Mouse (Mus musculus) midbrain, embryonic 11.5 days (tissue): ENCODE data around the gene Agap1. TPM values are rescaled to one million over a fixed set of nuclear protein-coding genes. Genes with fewer than 3 reads are reported as not detected.

ENCODE experiments used
- ATAC-seq: fragments of 200-750 bp; cut with Nextera tagmentation; 2 replicates; pipeline ENCODE4 v1.8.0; 2017; ENCODE audit warnings: moderate TSS enrichment, moderate library complexity; ENCODE audit not compliant: low FRiP score
- DNase-seq: peaks from one replicate; pipeline ENCODE4 v3.0.0; 2015; ENCODE audit warnings: low spot score; ENCODE audit errors: missing footprints
- H3K27ac ChIP-seq: fragments of 300-500 bp; sonication (generic); 2 replicates; pipeline ENCODE4 v1.5.1; 2014; ENCODE audit warnings: low read depth, low read length
- H3K27me3 ChIP-seq: fragments of 300-500 bp; sonication (generic); 2 replicates; pipeline ENCODE4 v1.6.1; 2014; ENCODE audit warnings: mild to moderate bottlenecking, low read length, moderate library complexity, mixed read lengths; ENCODE audit not compliant: control insufficient read depth, insufficient read depth
- H3K36me3 ChIP-seq: fragments of 300-500 bp; sonication (generic); 2 replicates; pipeline ENCODE4 v1.6.1; 2014; ENCODE audit warnings: mild to moderate bottlenecking, low read length, moderate library complexity, mixed read lengths; ENCODE audit not compliant: control insufficient read depth, insufficient read depth
- H3K4me1 ChIP-seq: fragments of 300-500 bp; sonication (generic); 2 replicates; pipeline ENCODE4 v1.6.1; 2014; ENCODE audit warnings: low read length; ENCODE audit not compliant: control insufficient read depth, insufficient read depth
- H3K4me2 ChIP-seq: fragments of 300-500 bp; sonication (generic); 2 replicates; pipeline ENCODE4 v1.6.1; 2014; ENCODE audit warnings: mild to moderate bottlenecking, moderate library complexity
- H3K4me3 ChIP-seq: fragments of 300-500 bp; sonication (generic); 2 replicates; pipeline ENCODE4 v1.5.1; 2014; ENCODE audit warnings: low read depth, low read length
- H3K9ac ChIP-seq: fragments of 300-500 bp; sonication (generic); 2 replicates; pipeline ENCODE4 v1.6.1; 2014; ENCODE audit warnings: low read length
- H3K9me3 ChIP-seq: fragments of 300-500 bp; sonication (generic); 2 replicates; pipeline ENCODE4 v1.6.1; 2016; ENCODE audit warnings: low read length; ENCODE audit not compliant: control insufficient read depth
- WGBS: fragments of 180-500 bp; shearing (Covaris S2); extraction: QIAGEN DNeasy Blood & Tissue Kit; methylation state at CpG from one replicate; pipeline ENCODE4 v1.1.7; 2014; 5-methylcytosine and 5-hydroxymethylcytosine counted together
- polyA plus RNA-seq: library from polyadenylated mRNA; unstranded; fragments of >200 nt; fragmentation: Nextera tagmentation; extraction: Ambion mirVana; gene quantifications from 2 replicates; pipeline ENCODE4 v1.2.1, GENCODE M21; 2014

Gene Agap1
- polyA plus RNA-seq, 1 experiment from 2014 or later = 33.6 TPM

DNA sequence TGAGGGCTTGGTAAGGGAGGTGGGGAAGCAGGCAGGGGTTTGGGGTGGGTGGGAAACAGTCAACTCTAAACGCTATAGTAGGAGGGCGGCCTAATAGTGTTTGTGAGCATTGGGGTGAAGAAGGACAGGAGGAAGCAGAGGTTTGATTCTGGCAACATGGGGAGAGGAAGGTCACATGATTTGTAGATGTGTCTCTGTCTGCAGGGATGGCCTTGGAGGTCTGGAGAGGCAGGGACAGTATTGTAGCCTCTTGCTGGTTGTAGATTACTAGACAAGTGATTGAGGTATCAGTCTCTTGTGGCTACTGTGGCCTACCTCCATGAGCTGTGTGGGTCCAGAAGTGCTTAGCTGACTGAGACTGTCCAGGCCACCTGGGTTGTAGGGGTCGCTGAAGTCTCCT, 13.5 kb downstream of the Agap1 start:
- no peak overlapping the region for H3K4me3 ChIP-seq
- H3K27me3 ChIP-seq = no peaks in the 10 kb centered on the region
- H3K27ac ChIP-seq = no peak overlapping the region
- H3K4me2 ChIP-seq = no peak overlapping the region
- no peak overlapping the region for H3K9ac ChIP-seq
- WGBS = 68% methylated on average over 3 of the region's 3 CpGs
- H3K4me1 ChIP-seq = peaks cover 48% of the 10 kb centered on the region
- no peaks in the 10 kb centered on the region for H3K9me3 ChIP-seq
- ATAC-seq (no peak), DNase-seq (no peak)
- H3K36me3 ChIP-seq = no peaks in the 10 kb centered on the region

DNA sequence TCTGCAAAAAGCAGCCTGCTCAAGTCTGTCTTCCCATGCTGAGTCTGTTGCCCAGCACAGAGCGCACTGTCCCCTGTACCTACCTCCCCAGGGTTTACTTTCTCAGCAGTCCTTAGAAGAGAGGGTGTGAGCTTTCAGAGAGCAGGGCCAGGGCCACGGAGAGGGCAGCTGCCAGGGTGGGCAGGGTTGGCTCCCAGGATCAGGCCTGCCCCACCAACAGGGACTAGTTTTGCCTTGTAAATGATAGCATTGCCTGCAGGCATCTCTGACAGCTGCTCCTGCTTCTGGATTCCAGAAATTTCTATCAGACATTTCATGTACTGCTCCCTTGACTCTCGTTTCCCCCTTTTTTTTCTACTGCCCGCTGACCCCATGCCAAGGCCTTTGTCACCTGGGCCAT, 16.8 kb downstream of the Agap1 start:
- 81% methylated on average over 4 of the region's 4 CpGs for WGBS
- H3K4me1 ChIP-seq = peaks cover 34% of the 10 kb centered on the region

DNA sequence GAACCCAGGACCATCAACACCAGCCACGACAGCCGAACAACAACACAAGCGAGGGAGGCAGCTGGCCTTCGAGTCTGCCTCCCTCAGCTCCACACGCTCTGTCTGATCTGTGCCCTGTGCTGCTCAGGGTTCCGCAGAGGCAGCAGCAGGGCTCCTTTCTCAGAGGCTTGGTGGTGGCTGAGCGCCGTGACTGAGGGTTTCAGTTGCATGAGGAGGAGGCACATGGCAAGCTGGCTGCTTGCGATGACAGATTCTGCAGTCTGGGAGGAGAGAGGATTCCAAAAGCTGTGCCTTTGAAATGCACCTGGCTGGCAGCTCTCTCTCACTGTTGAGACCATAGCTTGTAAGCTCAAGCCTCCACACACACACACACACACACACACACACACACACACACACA, 17.3 kb downstream of the Agap1 start:
- Histone ChIP-seq H3K4me3 (no peak overlapping the region), H3K9ac (no peak overlapping the region), H3K4me1 (peaks cover 31% of the 10 kb centered on the region), H3K9me3 (no peaks in the 10 kb centered on the region), H3K36me3 (no peaks in the 10 kb centered on the region), H3K4me2 (no peak overlapping the region), H3K27ac (no peak overlapping the region), H3K27me3 (no peaks in the 10 kb centered on the region)
- ATAC-seq (no peak), DNase-seq (no peak)
- WGBS = 81% methylated on average over 9 of the region's 9 CpGs

More for the DNA sequence above, 16.8 kb downstream of the Agap1 start:
- H3K9ac ChIP-seq = no peak overlapping the region
- ATAC-seq (no peak), DNase-seq (no peak)
- no peaks in the 10 kb centered on the region for H3K27me3 ChIP-seq
- no peaks in the 10 kb centered on the region for H3K36me3 ChIP-seq
- H3K4me2 ChIP-seq = no peak overlapping the region
- no peak overlapping the region for H3K4me3 ChIP-seq
- H3K9me3 ChIP-seq = no peaks in the 10 kb centered on the region
- H3K27ac ChIP-seq = no peak overlapping the region; the same call in 1 of the 2 replicates

DNA sequence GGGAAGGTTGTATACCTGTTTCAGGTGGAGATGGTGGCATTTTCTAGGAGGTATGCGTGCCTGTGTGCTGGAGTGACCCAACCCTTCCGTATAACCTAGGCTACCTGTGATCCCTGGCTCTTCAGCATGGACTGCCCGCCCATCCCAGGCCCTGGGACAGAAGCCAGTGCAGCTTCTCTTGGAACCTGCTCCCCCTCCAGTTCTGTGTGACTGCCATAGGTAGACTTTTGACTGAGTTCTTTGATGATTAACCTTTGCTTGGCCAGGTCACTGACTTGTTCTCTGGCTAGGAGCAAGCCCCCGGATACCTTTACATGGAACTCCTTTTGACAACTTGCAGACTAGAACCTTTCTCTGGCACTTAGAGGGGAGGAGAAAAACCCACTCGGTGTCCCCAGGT, 19.3 kb downstream of the Agap1 start:
- ATAC-seq (no peak), DNase-seq (no peak)
- no peaks in the 10 kb centered on the region for H3K9me3 ChIP-seq
- H3K4me2 ChIP-seq = no peak overlapping the region
- 84% methylated on average over 5 of the region's 5 CpGs for WGBS
- no peaks in the 10 kb centered on the region for H3K27me3 ChIP-seq
- H3K4me1 ChIP-seq = peaks cover 11% of the 10 kb centered on the region; the same call in 1 of the 2 replicates
- no peak overlapping the region for H3K27ac ChIP-seq
- H3K4me3 ChIP-seq = no peak overlapping the region
- no peaks in the 10 kb centered on the region for H3K36me3 ChIP-seq
- H3K9ac ChIP-seq = no peak overlapping the region

DNA sequence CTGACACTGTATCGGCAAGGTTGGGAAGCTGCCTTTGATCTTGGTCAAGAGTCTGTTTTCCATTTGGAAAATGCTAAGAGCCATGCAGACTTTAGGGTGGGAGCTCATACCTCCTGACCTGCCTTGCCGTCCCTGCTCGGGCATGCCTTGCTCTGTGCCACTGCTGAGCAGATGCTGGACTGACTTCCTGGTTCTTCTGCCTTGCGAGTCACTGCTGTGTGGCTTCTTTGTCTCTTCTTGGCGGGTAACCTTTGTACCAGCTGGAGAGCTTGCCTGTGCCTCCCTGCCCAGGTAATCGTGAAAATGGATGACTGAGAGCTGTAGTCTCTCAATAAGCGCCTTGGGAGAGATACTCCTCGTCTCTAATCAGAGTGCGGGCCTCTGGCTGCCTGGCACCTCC, 20.2 kb downstream of the Agap1 start:
- Histone ChIP-seq H3K4me3 (no peak overlapping the region), H3K27me3 (no peaks in the 10 kb centered on the region), H3K36me3 (no peaks in the 10 kb centered on the region), H3K27ac (no peak overlapping the region), H3K4me2 (no peak overlapping the region), H3K9me3 (no peaks in the 10 kb centered on the region), H3K9ac (no peak overlapping the region), H3K4me1 (0 out of 2 replicates have a peak, but pooled peaks cover 6% of the 10 kb centered on the region)
- DNase-seq (no peak), ATAC-seq (no peak)
- 77% methylated on average over 9 of the region's 9 CpGs for WGBS

DNA sequence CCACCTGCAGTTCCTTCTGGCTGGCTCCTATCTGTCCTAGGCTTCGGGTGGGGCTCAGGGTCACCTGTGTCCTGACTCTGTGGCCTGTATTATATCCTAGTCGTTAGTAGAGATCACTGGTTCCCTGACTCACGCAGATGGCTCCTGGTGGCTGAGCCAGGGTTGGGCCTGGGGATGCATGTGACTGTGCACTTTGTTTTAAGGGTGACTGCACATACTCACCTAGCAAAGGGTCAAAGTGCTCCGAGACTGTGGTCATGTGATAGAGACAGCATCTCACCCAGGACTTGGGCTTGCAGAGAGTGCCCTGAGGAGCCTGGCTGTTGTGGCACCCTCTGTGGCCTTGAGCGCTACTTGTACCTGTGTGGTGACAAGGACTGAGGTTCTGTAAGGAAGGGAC, 22.4 kb downstream of the Agap1 start:
- Histone ChIP-seq H3K27ac (no peak overlapping the region), H3K9ac (no peak overlapping the region), H3K9me3 (no peaks in the 10 kb centered on the region), H3K27me3 (no peaks in the 10 kb centered on the region), H3K36me3 (no peaks in the 10 kb centered on the region), H3K4me3 (no peak overlapping the region), H3K4me1 (peaks cover 12% of the 10 kb centered on the region), H3K4me2 (no peak overlapping the region)
- ATAC-seq = no peak
- WGBS = 93% methylated on average over 5 of the region's 5 CpGs
- no peak for DNase-seq

DNA sequence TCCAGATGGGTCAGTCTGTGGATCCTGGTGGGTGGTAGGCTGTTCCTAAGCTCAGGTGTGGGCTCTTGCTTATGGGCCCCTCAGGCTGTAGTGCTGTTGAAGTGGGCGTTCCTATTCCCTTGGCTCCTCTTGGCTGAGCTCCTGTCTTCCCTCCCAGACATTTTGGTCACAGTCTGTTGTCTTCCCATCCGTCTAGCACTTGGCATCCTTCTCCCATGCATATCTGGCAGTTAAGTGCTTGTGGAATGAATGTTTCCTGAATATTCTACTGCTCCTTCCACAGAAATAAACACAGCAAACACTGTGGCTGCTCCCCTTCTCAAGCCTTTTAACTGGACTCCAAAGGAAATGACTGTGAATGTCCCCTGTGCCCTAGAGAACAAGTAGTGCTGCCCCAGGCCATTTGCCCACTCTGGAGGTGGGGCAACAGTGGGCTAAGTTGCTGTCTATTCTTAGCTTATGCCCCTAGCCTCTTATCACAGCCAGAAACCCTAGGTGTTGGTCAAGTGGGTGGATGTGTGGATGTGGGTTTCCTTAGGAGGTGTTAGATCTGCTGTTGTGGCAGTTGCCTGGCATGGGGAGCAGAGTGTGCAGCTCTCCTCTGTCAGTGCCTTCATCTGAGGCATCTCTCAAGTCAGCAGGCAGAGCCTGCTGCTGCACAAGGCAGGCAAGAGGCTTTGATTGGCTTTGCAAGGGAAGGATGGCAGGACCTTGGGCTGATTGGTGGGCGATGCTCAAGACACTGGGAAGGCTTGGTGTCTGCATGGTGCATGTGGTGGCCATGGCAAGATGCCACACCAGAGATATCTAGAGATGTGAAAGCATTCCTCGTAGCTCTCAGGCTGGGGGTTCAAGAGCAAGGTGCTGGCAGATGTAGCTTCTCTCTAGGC, 24.2 kb downstream of the Agap1 start:
- Histone ChIP-seq H3K36me3 (no peaks in the 10 kb centered on the region), H3K9me3 (no peaks in the 10 kb centered on the region), H3K4me3 (no peak overlapping the region), H3K4me1 (peaks cover 12% of the 10 kb centered on the region), H3K27me3 (no peaks in the 10 kb centered on the region), H3K4me2 (no peak overlapping the region), H3K27ac (no peak overlapping the region), H3K9ac (no peak overlapping the region)
- 84% methylated on average over 4 of the region's 4 CpGs for WGBS
- ATAC-seq (no peak), DNase-seq (no peak)

DNA sequence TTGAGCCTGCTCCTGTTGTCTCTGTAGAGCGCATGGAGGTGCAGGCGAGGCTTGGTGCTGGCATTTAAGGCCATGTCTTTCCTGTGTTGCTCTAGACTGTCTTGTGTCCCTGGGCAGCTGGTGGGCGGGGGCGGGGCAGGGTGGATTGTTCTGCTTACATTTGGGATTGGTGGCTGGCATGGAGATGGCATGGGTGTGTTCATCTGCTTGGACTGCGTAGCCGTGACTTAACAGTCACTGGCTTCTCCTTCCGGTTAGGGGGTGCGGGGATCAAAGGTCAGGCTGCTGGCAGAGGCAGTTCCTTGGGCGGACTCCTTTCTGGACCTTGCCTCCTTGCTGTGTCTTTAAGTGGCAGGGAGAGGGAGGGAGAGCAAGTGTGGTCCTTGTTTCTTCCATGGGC, 26.5 kb downstream of the Agap1 start:
- 71% methylated on average over 9 of the region's 9 CpGs for WGBS
- H3K36me3 ChIP-seq = no peaks in the 10 kb centered on the region
- no peak overlapping the region for H3K9ac ChIP-seq
- no peak overlapping the region for H3K4me3 ChIP-seq
- no peak overlapping the region for H3K27ac ChIP-seq
- no peak overlapping the region for H3K4me2 ChIP-seq
- H3K4me1 ChIP-seq = peaks cover 9% of the 10 kb centered on the region
- no peaks in the 10 kb centered on the region for H3K9me3 ChIP-seq
- H3K27me3 ChIP-seq = no peaks in the 10 kb centered on the region
- no peak for ATAC-seq
- no peak for DNase-seq

DNA sequence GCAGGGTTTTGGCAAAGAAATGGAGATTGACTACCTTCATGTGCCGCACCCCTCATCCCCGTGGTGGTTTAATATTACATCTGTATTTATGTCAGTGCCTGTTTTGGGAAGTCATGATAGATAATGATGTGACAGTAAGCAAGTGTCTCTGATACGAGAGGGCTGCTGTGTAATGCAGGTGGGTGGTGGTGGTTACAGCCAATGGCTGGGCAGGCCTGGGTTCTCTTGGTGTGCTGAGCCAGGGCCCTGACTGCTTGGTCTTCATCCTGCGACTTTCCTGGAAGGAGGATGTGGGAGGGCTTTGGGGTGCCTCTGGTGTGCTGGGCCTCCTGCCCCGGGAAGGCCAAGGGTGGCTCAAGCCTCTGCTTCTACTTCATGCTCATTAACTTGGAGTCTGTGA, 28.2 kb downstream of the Agap1 start:
- Histone ChIP-seq H3K27ac (no peak overlapping the region), H3K9me3 (no peaks in the 10 kb centered on the region), H3K4me2 (no peak overlapping the region), H3K36me3 (no peaks in the 10 kb centered on the region), H3K9ac (no peak overlapping the region), H3K27me3 (no peaks in the 10 kb centered on the region), H3K4me3 (no peak overlapping the region), H3K4me1 (peaks cover 9% of the 10 kb centered on the region)
- ATAC-seq (no peak), DNase-seq (no peak)
- 74% methylated on average over 5 of the region's 5 CpGs for WGBS
